Mouse (Mus musculus): ENCODE data around the gene Vsig8.

DNA sequence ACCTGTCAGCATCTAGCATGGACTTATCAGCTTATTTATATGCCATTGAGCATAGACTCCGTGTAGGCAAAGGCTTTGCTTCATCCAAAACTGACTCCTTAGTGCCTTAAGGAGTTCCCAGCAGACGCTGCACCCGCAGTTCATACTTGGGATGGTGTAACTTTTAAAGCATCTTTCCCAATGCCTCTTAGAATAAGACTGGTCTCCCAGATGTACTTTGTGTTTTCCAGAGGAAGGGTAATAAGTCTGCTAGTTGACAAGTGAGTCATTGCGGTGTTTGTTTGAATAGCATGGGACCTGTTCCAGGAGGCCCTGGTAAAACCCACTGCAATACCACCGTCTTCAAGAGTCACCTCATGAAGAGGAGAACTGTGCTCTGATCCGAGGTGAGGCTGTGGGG is 24.4 kb downstream of the Vsig8 start:
- no peak for TF ChIP-seq CTCF (IDR thresholded peaks at IDR 0.05)
- TF ChIP-seq EP300 (IDR thresholded peaks at IDR 0.05) = no peak
